In genomic region chr1:66845690-66846318, GRCm38 (mm10) we compare ENCODE assay signal across 19 mouse cellular contexts. TPM values are rescaled to one million over a fixed set of nuclear protein-coding genes. Genes with fewer than 3 reads are reported as not detected.
DNase-seq lines count a peak whose midpoint lies in the region; ATAC-seq and TF ChIP-seq lines count a peak whose summit lies in the region.
"Had no signal": no experiment of that assay in that cellular context is flagged by ENCODE, and none has a peak within 500 bp of the region (broad histone marks: within the 10 kb centered on the region; RNA-seq: fewer than 3 reads in every experiment).

No protein-coding gene starts in this region.

- H3K4me2 ChIP-seq in intestine, embryonic 16.5 days (ENCODE audit: low read depth, low read length): no peak overlapping the region
- H3K4me2 ChIP-seq in stomach, embryonic 15.5 days: no peak overlapping the region
- H3K4me2 ChIP-seq: forebrain, embryonic 12.5 days; hindbrain, embryonic 12.5 days; limb, embryonic 15.5 days; midbrain, embryonic 13.5 days had no signal

- H3K36me3 ChIP-seq in G1E (replicated peaks): peaks cover 59% of the 10 kb centered on the region
- peaks cover 23% of the 10 kb centered on the region for H3K36me3 ChIP-seq in intestine, embryonic 16.5 days (ENCODE audit: control insufficient read depth, insufficient read depth, low read length)
- H3K36me3 ChIP-seq in stomach, embryonic 15.5 days: peaks cover 39% of the 10 kb centered on the region
- peaks cover 41% of the 10 kb centered on the region for H3K36me3 ChIP-seq in hindbrain, embryonic 10.5 days

- H3K9ac ChIP-seq in intestine, embryonic 16.5 days (ENCODE audit: low read depth, low read length): no peak overlapping the region
- no peak overlapping the region for H3K9ac ChIP-seq in stomach, embryonic 15.5 days
- H3K9ac ChIP-seq: forebrain, embryonic 12.5 days; hindbrain, embryonic 12.5 days; limb, embryonic 15.5 days; liver, postnatal 0 days; midbrain, embryonic 13.5 days had no signal

- peak; percentile 59 to 73 for DNase-seq in lung, adult 18-20 months
- DNase-seq in lung, adult 2 months: no peak
- no peak for DNase-seq in G1E (ENCODE audit: low spot score)
- no peak for DNase-seq in testis, postnatal 10 days (ENCODE audit: low spot score)
- no peak for DNase-seq in hindbrain, embryonic 10.5 days (ENCODE audit: low spot score)
- DNase-seq: adrenal gland, postnatal 25 days; cerebellum, adult 18-20 months; gastrocnemius, postnatal 25 days; liver, postnatal 0 days; retina, postnatal 1 day; right cerebral cortex, postnatal 4 days; thymus, adult 18-20 months had no signal

- H3K4me3 ChIP-seq in lung, adult 2 months (replicated peaks; ENCODE audit: extremely low read depth, low read depth, low read length): no peak overlapping the region
- no peak overlapping the region for H3K4me3 ChIP-seq in G1E (ENCODE audit: low read depth, low read length)
- H3K4me3 ChIP-seq in intestine, embryonic 16.5 days (ENCODE audit: low read length): no peak overlapping the region
- no peak overlapping the region for H3K4me3 ChIP-seq in stomach, embryonic 15.5 days (replicated peaks)
- H3K4me3 ChIP-seq in hindbrain, embryonic 10.5 days: no peak overlapping the region
- H3K4me3 ChIP-seq: forebrain, embryonic 12.5 days; hindbrain, embryonic 12.5 days; limb, embryonic 15.5 days; midbrain, embryonic 13.5 days had no signal

- TF ChIP-seq POLR2A in lung, adult 2 months (IDR thresholded peaks at IDR 0.05; ENCODE audit: borderline replicate concordance, extremely low read depth, low read depth, low read length): no peak

- H3K27ac ChIP-seq in intestine, embryonic 16.5 days (ENCODE audit: low read length): no peak overlapping the region
- H3K27ac ChIP-seq in stomach, embryonic 15.5 days: no peak overlapping the region
- no peak overlapping the region for H3K27ac ChIP-seq in hindbrain, embryonic 10.5 days
- H3K27ac ChIP-seq: forebrain, embryonic 12.5 days; hindbrain, embryonic 12.5 days; limb, embryonic 15.5 days; midbrain, embryonic 13.5 days had no signal

- ATAC-seq in G1E (ENCODE audit: extremely low read depth, insufficient number of reproducible peaks, low FRiP score, poor library complexity, severe bottlenecking): peak; percentile 62
- peak; percentile 56; the same call in 1 of the 2 replicates for ATAC-seq in intestine, embryonic 16.5 days
- peak; percentile 63; the same call in 1 of the 2 replicates for ATAC-seq in stomach, embryonic 15.5 days (ENCODE audit: insufficient read depth, low FRiP score, low read depth)
- ATAC-seq: inflammation-experienced regulatory T-cells, adult 6 months; liver, postnatal 0 days; midbrain, embryonic 13.5 days had no signal

- WGBS in lung, adult 2 months: 17% methylated on average over 5 of the region's 5 CpGs
- WGBS in intestine, embryonic 16.5 days: 85% methylated on average over 5 of the region's 5 CpGs
- WGBS in stomach, embryonic 15.5 days: 75% methylated on average over 5 of the region's 5 CpGs
- 95% methylated on average over 5 of the region's 5 CpGs for WGBS in hindbrain, embryonic 10.5 days

- no peaks in the 10 kb centered on the region for H3K9me3 ChIP-seq in G1E (replicated peaks)
- H3K9me3 ChIP-seq in intestine, embryonic 16.5 days (ENCODE audit: control insufficient read depth, low read length): peaks cover 5% of the 10 kb centered on the region
- H3K9me3 ChIP-seq in stomach, embryonic 15.5 days: 0 out of 2 replicates have a peak, but pooled peaks cover 3% of the 10 kb centered on the region
- H3K9me3 ChIP-seq in hindbrain, embryonic 10.5 days: 0 out of 2 replicates have a peak, but pooled peaks cover 5% of the 10 kb centered on the region
- H3K9me3 ChIP-seq: limb, embryonic 15.5 days; midbrain, embryonic 13.5 days had no signal

- peaks cover 11% of the 10 kb centered on the region for H3K4me1 ChIP-seq in lung, adult 2 months (ENCODE audit: control insufficient read depth, insufficient read depth, low read length)
- H3K4me1 ChIP-seq in G1E (ENCODE audit: insufficient read depth, low read depth, low read length): peaks cover 11% of the 10 kb centered on the region
- no peaks in the 10 kb centered on the region for H3K4me1 ChIP-seq in intestine, embryonic 16.5 days (ENCODE audit: control insufficient read depth, insufficient read depth, low read length)
- H3K4me1 ChIP-seq in stomach, embryonic 15.5 days: no peaks in the 10 kb centered on the region
- H3K4me1 ChIP-seq in hindbrain, embryonic 10.5 days (replicated peaks): no peaks in the 10 kb centered on the region
- H3K4me1 ChIP-seq: forebrain, embryonic 12.5 days; hindbrain, embryonic 12.5 days; limb, embryonic 15.5 days; midbrain, embryonic 13.5 days had no signal

- H3K27me3 ChIP-seq in G1E (ENCODE audit: insufficient read depth, low read length): no peaks in the 10 kb centered on the region
- no peaks in the 10 kb centered on the region for H3K27me3 ChIP-seq in intestine, embryonic 16.5 days (replicated peaks; ENCODE audit: control insufficient read depth, insufficient read depth, low read length)
- H3K27me3 ChIP-seq in stomach, embryonic 15.5 days (replicated peaks): no peaks in the 10 kb centered on the region
- no peaks in the 10 kb centered on the region for H3K27me3 ChIP-seq in hindbrain, embryonic 10.5 days (ENCODE audit: insufficient read depth, poor library complexity, severe bottlenecking)
- H3K27me3 ChIP-seq: forebrain, embryonic 12.5 days; hindbrain, embryonic 12.5 days; limb, embryonic 15.5 days; midbrain, embryonic 13.5 days had no signal

- TF ChIP-seq CTCF in lung, adult 2 months (IDR thresholded peaks at IDR 0.05; ENCODE audit: insufficient read depth, low read length): no peak
- no peak for TF ChIP-seq CTCF in G1E (IDR thresholded peaks at IDR 0.05; ENCODE audit: low read depth, low read length)

RNA-seq across cellular contexts. Expression of gene Acadl, which starts 17.3 kb away (rescaled TPM):
- 18.8 and 34.1 TPM in 2 replicates for polyA plus RNA-seq in lung, adult 2 months (2012; rRNA removed)
- 114 TPM in 2 replicates for total RNA-seq in G1E (2014; fragmentation: Nextera tagmentation)
- total RNA-seq in G1E (2017): 32.8 and 35.9 TPM in 2 replicates
- polyA plus RNA-seq in G1E (2012): 7.8 and 10.1 TPM in 2 replicates
- polyA plus RNA-seq in intestine, embryonic 16.5 days (2015; fragmentation: Nextera tagmentation; extraction: Ambion mirVana): 309 and 355 TPM in 2 replicates
- 163 and 172 TPM in 2 replicates for polyA plus RNA-seq in stomach, embryonic 15.5 days (2015; fragmentation: Nextera tagmentation; extraction: Ambion mirVana)
- polyA plus RNA-seq in hindbrain, embryonic 10.5 days (2016; fragmentation: Nextera tagmentation; extraction: Ambion mirVana): 40.9 and 43.7 TPM in 2 replicates

RNA-seq across cellular contexts. Expression of gene Kansl1l, which starts 28.4 kb away (rescaled TPM):
- polyA plus RNA-seq in lung, adult 2 months (2012; rRNA removed): 2.8 and 3.6 TPM in 2 replicates
- total RNA-seq in G1E (2014; fragmentation: Nextera tagmentation) (28.8 and 37.5 TPM in 2 replicates), G1E (2017) (17.1 and 18.7 TPM in 2 replicates)
- polyA plus RNA-seq in G1E (2012): 0.94 and 1.4 TPM in 2 replicates
- polyA plus RNA-seq in intestine, embryonic 16.5 days (2015; fragmentation: Nextera tagmentation; extraction: Ambion mirVana): 8.8 and 9.7 TPM in 2 replicates
- 14.3 TPM in 2 replicates for polyA plus RNA-seq in stomach, embryonic 15.5 days (2015; fragmentation: Nextera tagmentation; extraction: Ambion mirVana)
- polyA plus RNA-seq in hindbrain, embryonic 10.5 days (2016; fragmentation: Nextera tagmentation; extraction: Ambion mirVana): 9.9 and 11.3 TPM in 2 replicates

Comparison
In these comparisons a context has a peak if more than half of its experiments do, and no peak if none do; other contexts are left out.
1. DNase-seq: peak in lung, adult 18-20 months (2 of 2); none in lung, adult 2 months (single experiment), G1E (single experiment), testis, postnatal 10 days (single experiment) and hindbrain, embryonic 10.5 days (single experiment).
2. Peak in every context shown above with its lines, with median percentiles within 50 percentile points of each other: ATAC-seq.